Mouse (Mus musculus) macrophage (primary cell): ENCODE measurements at regions not wholly inside any gene's neighbourhood (a gene's known extent, or its start where the extent isn't known, plus 50 kb on each side); places are given as distances from the start of the nearest gene placed in this dataset.
A peak's percentile ranks its signal among the peaks of the same experiment; 100 is the strongest.

Experiments
- H3K27ac ChIP-seq: fragments of 350-480 bp; formaldehyde crosslinking; 2 replicates; pipeline ENCODE4 v1.9.0; 2021
- H3K36me3 ChIP-seq: fragments of 350-480 bp; formaldehyde crosslinking; 2 replicates; pipeline ENCODE4 v1.9.0; 2021; ENCODE audit errors: inconsistent target
- H3K4me3 ChIP-seq: fragments of 350-480 bp; formaldehyde crosslinking; 2 replicates; pipeline ENCODE4 v1.9.0; 2021; ENCODE audit errors: inconsistent target
- H3K79me2 ChIP-seq: fragments of 350-480 bp; formaldehyde crosslinking; 2 replicates; pipeline ENCODE4 v1.9.0; 2021; ENCODE audit errors: inconsistent target
- WGBS: methylation state at CpG from one replicate; pipeline ENCODE4 v1.1.7; 2026; ENCODE audit warnings: inconsistent platforms; ENCODE audit not compliant: missing documents; 5-methylcytosine and 5-hydroxymethylcytosine counted together

GRCm38 (mm10) chr1:88994588-88995331, 75.5 kb upstream of the Sh3bp4 start:
- no peak overlapping the region for H3K4me3 ChIP-seq
- no peak overlapping the region for H3K27ac ChIP-seq
- no peaks in the 10 kb centered on the region for H3K36me3 ChIP-seq
- H3K79me2 ChIP-seq, result no peaks in the 10 kb centered on the region
- 93% methylated on average over 12 of the region's 12 CpGs for WGBS

GRCm38 (mm10) chr1:88995945-88996344, 74.3 kb upstream of the Sh3bp4 start:
- no peaks in the 10 kb centered on the region for H3K79me2 ChIP-seq
- no peak overlapping the region for H3K27ac ChIP-seq
- no peaks in the 10 kb centered on the region for H3K36me3 ChIP-seq
- WGBS, result 80% methylated on average over 8 of the region's 8 CpGs
- H3K4me3 ChIP-seq, result no peak overlapping the region

DNA sequence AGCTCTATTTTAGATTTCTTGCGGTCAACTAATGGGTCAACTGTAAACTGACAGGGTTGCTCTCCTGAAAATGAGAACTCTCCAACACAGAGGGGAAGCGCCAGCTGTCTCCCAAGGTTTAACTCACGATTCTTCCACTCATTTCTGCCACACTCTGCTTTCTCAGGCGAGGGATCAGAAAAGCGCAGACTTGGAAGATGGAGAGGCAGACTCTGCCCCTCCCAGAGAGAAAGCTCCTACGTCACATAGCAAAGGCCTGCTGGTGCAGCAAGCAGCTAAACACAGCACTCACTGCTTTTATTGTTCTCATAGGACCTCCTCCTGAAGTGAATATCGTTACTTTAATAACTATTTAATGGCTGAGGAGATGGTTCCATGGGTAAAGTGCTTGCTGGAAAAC, 73.6 kb upstream of the Sh3bp4 start:
- WGBS, result 89% methylated on average over 7 of the region's 7 CpGs
- Histone ChIP-seq H3K36me3 (no peaks in the 10 kb centered on the region), H3K4me3 (no peak overlapping the region), H3K79me2 (no peaks in the 10 kb centered on the region), H3K27ac (no peak overlapping the region)

DNA sequence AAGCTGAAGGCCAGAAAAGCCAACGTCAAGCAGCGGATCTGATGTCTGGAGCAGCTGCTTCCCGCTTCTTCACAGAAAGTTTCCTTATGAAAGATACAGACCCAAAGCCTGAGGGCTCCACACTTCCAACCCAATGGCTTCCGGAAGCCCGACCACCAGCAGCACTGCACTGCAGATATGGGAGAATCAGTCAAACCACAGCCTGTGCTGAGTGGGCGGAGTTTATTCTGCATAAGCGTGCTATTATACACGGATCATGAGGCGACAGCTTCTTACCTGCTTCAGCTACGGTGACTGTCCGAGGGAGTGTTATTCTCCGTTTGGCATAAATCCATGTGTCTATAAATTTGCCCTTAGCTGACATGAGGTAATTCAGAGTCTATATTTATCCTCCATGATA, 72.4 kb upstream of the Sh3bp4 start:
- Histone ChIP-seq H3K4me3 (no peak overlapping the region), H3K79me2 (no peaks in the 10 kb centered on the region), H3K27ac (no peak overlapping the region), H3K36me3 (no peaks in the 10 kb centered on the region)
- 76% methylated on average over 12 of the region's 12 CpGs for WGBS

DNA sequence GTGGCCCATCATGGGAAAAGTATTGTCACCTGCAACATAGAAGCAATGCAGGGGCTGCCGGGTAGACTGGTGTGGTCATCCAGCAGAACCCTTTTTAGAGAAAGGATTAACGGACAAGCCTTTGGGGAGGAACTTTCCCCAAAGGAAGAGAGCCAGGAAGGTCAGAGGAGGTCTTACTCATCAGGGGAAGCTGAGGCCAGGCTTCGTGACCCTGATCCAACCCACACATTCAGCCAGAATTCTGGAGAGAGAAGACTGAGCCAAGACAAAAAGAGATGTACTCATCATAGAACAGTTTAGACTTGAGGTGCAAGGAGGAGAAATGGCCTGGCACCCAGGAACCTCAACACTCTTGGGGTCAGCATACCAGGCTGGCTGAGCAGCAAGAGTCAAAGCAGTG, 67.9 kb upstream of the Sh3bp4 start:
- H3K27ac ChIP-seq, result no peak overlapping the region
- WGBS, result 97% methylated on average over 3 of the region's 3 CpGs
- no peak overlapping the region for H3K4me3 ChIP-seq
- H3K36me3 ChIP-seq, result no peaks in the 10 kb centered on the region
- no peaks in the 10 kb centered on the region for H3K79me2 ChIP-seq

DNA sequence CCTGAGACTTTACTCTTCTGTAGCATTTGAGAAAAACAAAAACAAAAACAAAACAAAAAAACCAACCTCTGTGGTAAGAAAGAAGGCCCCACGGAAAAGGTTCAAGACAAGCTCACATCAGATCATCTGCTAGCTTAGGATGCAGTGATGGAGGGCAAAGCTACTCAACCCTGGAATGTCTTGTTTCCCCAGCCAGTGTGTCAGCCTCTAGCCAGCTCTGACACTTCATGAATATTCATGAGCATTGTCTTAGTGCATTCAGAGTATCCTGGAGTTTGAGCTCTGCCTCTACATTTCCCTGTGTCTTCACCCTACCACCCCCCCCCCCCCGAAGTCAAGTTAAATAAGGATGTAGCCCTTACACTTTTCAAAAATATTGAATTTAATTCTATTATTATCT, 66.5 kb upstream of the Sh3bp4 start:
- Histone ChIP-seq H3K36me3 (no peaks in the 10 kb centered on the region), H3K4me3 (no peak overlapping the region), H3K79me2 (no peaks in the 10 kb centered on the region), H3K27ac (no peak overlapping the region)
- WGBS, result 88% methylated on average over 2 of the region's 2 CpGs

- H3K36me3 ChIP-seq, result no peaks in the 10 kb centered on the region
- no peak overlapping the region for H3K4me3 ChIP-seq
- 90% methylated on average over 7 of the region's 7 CpGs for WGBS
- no peak overlapping the region for H3K27ac ChIP-seq
- H3K79me2 ChIP-seq, result no peaks in the 10 kb centered on the region
These were observed 62.7 kb upstream of the Sh3bp4 start for GRCm38 (mm10) chr1:89007476-89007875.

- Histone ChIP-seq H3K27ac (no peak overlapping the region), H3K36me3 (no peaks in the 10 kb centered on the region), H3K79me2 (no peaks in the 10 kb centered on the region), H3K4me3 (no peak overlapping the region)
- 95% methylated on average over 2 of the region's 2 CpGs for WGBS
These were observed 60.0 kb upstream of the Sh3bp4 start for GRCm38 (mm10) chr1:89010170-89010569.

DNA sequence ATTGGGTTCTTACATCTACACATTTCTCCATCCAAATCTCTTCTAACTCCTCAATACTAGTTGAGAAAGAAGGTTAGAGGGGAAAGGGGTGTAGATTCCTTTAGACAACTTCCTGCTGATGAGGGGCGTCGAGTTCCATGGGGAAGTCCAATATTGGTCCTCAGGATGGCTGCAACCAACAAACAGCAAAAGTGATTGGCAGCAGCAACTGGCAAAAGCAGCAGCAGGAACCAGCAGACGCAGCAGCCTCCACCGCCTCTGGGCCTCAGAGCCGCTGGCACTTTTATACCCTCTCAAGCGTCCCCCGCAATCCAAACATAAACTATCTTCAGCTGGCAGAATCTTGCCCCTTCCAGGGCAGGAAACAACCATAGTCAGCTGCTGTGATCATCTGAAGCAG, 58.8 kb upstream of the Sh3bp4 start:
- H3K79me2 ChIP-seq, result no peaks in the 10 kb centered on the region
- no peak overlapping the region for H3K27ac ChIP-seq
- H3K36me3 ChIP-seq, result no peaks in the 10 kb centered on the region
- no peak overlapping the region for H3K4me3 ChIP-seq
- 80% methylated on average over 7 of the region's 7 CpGs for WGBS

DNA sequence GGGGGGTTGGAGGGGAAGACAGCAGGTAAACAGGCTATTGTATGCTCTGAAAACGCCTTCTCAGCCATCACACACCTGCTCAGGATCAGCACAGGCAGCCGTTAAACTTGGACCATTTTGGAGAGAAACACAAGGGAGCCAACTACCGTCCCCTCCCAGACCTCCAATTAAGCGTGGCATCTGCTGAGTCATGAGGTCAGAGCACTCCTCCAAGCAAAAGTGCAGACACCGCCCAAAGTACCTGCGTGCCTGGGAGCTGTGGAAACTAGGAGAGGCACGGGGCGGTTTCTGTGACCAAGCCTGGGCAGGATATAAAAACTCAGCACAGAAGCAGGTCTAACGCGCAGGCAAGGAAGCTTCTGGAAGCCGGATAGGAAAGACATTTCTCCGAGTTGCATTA, 54.8 kb upstream of the Sh3bp4 start:
- Histone ChIP-seq H3K27ac (no peak overlapping the region), H3K79me2 (no peaks in the 10 kb centered on the region), H3K36me3 (no peaks in the 10 kb centered on the region), H3K4me3 (peak overlapping the region; percentile 3; the same call in 1 of the 2 replicates)
- 8% methylated on average over 12 of the region's 12 CpGs for WGBS

GRCm38 (mm10) chr1:89015845-89016244, 54.4 kb upstream of the Sh3bp4 start:
- no peaks in the 10 kb centered on the region for H3K79me2 ChIP-seq
- no peak overlapping the region for H3K27ac ChIP-seq
- H3K4me3 ChIP-seq, result peak overlapping the region; percentile 3; the same call in 1 of the 2 replicates
- H3K36me3 ChIP-seq, result no peaks in the 10 kb centered on the region
- 37% methylated on average over 10 of the region's 10 CpGs for WGBS

DNA sequence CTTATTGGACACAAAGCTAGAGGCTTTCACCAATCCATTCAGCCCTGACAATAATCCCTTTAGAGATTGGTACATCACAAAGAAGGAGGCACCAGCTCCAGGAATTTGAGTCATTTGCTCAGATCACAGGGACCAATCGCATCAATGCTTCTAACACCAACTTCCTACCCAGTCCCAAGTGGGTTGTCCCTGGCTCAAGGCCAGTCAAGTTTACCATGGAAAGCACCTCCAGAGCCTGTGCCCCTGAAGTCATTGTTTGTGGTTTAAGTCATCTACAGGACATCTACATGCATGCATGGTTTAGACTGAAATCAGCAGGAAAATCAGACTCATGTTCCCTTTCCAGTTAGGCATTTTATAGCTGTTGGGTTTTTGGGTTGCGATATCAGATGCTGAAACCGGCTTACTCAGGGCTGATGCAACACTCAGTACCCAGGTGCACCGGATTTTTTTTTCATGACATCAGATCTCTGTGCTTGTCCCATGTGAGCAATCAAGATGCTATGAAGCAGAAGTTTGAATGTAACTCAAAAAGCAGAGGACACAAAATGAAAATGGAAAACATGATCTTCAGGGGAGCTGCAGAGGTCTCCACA, 50.3 kb upstream of the Sh3bp4 start:
- no peaks in the 10 kb centered on the region for H3K36me3 ChIP-seq
- no peaks in the 10 kb centered on the region for H3K79me2 ChIP-seq
- no peak overlapping the region for H3K27ac ChIP-seq
- no peak overlapping the region for H3K4me3 ChIP-seq
- 68% methylated on average over 4 of the region's 4 CpGs for WGBS
